Mouse (Mus musculus) urinary bladder, postnatal 14 days (tissue): ENCODE measurements around the gene Ptprcap.

Experiments used
- DNase-seq: peaks from one replicate; pipeline ENCODE4 v3.0.0; 2021; ENCODE audit warnings: low spot score

Ptprcap gene

DNA sequence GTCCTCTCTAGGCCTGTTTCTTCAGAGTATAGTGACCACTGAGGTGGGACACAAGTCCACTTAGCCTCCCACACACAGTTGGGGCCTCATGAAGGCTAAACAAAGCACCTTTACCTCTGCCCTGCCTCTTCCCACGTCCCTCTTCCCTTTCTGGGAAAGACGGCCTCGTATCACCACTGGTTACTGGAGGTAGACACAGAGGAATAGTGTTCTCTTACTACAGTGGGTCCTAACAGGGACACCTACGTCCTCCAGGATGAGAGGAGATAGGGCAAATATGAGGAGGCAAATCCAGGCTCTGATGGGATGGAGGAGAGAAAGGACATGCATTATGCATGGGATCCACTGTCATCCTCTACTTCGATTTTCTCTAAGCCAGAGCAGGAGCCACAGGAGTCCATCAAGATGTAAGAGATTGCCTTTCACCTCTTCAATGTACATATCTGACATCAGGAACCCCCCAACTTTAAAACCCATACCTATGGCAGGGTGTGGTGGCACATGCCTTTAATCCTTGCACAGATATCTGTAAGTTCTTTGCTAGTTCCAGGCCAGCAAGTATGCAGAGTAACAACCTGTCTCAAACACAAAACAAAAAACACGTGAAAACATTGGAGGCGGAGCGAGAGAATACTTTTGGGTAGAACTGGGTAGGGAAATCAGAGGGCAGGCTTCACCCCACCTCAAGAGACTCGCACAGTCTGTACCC lies 5.5 kb upstream of the Ptprcap start:
- no peak for DNase-seq

DNA sequence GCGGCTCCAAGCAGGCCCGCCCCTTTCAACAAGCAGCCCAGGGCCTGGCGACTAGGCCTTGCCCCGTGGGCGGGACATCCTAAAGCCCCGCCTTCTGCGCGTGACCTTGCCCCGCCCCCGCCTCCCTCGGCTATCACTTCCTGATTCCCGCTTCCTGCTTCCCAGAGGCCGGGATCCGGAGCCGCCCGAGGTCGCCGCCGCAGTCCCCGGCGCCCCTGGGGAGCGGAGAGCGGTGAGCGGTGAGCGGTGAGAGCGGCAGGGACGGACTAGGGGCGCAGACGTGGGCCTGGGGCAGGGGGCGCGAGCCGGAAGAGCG lies 5.0 kb upstream of the Ptprcap start, which contains the start of gene Coro1b:
Gene Coro1b, plus strand, starts transcription at position 129 of the 316 bp plus-strand sequence.
- DNase-seq = peak; percentile 97

- no peak for DNase-seq
These were observed 4.6 kb upstream of the Ptprcap start for GRCm38 (mm10) chr19:4148819-4149218.

GRCm38 (mm10) chr19:4149283-4149682 lies 4.1 kb upstream of the Ptprcap start:
- no peak for DNase-seq

- DNase-seq = no peak
These were observed 3.5 kb upstream of the Ptprcap start for GRCm38 (mm10) chr19:4149764-4150461.

- no peak for DNase-seq
These were observed 2.6 kb upstream of the Ptprcap start for GRCm38 (mm10) chr19:4150567-4151487.

DNA sequence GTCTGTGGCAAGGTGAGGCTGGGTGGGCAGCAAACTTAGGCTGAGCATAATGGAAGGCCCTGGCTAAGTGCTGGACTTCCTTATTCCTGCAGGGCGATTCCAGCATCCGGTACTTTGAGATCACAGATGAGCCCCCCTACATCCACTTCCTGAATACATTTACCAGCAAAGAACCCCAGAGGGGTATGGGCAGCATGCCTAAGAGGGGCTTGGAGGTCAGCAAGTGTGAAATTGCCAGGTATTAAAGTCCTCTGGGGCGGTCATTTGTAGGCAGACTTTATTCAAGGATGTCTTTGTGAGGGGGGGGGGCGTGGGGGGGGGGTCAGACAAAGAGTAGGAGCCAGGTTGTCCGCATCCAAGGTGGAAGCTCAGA lies 1.9 kb upstream of the Ptprcap start:
- DNase-seq = no peak

DNA sequence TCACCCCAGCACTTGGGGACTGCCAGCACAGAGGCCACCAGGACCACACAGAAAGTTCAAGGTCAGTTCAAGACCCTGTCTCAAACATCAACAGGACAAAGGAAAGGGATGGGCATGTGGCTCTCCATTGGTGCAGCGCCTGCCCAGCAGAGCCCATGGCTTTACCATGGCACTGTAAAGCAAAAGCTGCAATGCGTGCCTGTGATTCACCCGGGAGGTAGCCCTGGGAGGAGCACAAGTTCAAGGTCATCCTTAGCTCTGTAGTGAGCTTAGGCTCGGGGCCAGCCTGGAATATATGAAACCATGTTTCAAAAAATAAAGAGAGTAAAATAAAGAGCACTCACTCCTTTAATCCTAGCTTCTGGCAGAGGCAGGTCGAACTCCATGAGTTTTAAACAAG lies 1.5 kb upstream of the Ptprcap start:
- no peak for DNase-seq

DNA sequence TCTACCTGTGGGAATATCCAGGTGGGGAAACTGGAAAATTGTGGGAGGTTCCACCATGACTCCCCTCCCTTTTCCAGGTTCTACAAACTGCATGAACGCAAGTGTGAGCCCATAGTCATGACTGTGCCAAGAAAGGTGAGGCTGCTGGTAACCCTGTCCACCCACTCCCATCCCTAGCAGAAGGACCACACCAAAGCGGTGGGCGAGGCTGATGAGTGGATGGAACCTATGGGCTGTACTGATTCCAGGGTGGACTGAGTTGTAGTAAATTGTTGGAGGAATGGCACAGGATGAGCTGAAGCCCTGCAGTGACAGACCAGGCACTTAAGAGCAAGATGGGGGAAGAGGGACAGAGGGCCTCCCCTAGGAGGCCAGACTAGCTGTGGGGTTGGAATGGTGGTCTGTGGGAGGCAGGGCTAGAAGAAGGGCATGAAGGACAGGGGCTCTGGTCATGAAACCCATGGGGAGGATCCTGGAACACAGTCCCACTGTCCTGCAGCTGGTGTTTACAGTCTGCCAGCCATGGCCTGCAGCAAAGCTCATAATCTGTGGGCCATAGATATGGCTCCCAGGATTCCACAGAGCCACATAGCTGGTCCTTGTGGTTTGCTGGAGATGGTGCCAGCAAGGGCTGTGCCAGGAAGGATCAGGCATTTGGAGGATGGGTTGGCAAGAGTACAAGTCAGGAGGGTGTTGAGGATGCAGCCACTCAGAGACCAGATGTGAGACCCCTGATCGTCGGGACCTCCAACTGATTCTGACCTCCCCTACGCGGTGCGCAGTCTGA lies 766 bp upstream of the Ptprcap start:
- no peak for DNase-seq

DNA sequence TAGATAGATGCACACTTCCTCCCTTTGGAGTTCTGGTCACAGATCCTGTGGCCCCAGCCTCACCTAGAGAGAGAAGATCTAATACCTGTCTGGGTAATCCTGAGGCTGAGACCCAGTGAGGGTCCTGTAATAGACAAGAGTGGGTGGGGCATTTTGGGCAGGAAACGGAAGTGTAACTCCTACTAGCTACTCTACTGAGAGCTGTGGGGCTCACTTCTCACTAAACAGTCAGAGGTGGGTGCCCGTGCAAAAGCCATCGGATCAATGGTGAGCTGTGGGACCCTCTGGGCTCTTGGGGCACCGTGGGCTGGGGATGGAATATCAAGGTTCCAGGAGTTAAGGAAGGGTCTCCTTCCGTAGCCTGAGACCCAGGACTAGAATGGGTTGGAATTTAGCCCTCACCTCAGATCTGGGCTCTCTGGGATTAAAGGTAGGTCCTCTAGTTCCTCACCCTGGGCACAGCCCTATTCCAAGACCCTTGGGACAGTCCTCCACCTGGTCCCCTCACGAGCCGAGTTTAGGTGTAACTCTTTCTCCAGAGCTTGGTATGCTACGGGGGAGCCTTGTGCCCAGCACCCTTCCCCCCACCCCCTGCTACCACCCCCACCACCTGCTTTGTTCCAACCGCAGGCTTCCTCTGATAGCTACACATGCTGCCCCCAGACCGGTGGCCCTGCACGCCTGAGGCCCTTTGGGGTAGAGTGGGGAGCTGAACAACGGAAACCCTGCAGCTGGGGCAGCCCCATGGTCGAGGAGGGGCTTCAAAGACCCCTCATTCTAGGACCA lies 1.2 kb downstream of the Ptprcap start:
- DNase-seq = no peak

GRCm38 (mm10) chr19:4155223-4156072 lies 2.0 kb downstream of the Ptprcap start:
- no peak for DNase-seq

DNA sequence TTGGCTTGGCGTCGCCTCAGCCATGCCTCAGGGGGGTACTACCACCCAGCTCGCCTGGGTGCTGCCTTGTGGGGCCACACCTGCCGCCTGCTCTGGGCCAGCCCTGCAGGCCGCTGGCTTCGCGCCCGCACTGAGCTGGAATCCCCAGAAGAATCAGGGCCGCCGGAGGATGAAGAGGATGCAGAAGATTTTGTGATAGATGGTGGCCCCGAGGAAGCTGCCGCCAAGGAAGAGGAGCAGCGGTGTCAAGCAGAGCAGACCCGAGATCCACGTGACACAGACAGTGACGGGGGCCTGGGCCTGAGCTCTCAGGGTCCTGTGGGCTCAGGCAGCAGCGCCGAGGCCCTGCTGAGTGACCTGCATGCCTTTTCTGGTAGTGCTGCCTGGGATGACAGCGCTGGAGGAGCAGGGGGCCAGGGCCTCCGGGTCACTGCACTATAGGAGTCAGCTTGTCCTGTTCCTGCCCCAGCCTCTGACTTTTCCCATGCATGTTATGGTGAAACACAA lies 2.7 kb downstream of the Ptprcap start:
- DNase-seq = no peak

GRCm38 (mm10) chr19:4156771-4157170 lies 3.4 kb downstream of the Ptprcap start:
- no peak for DNase-seq

- no peak for DNase-seq
These were observed 5.6 kb downstream of the Ptprcap start for GRCm38 (mm10) chr19:4159049-4159448.

DNA sequence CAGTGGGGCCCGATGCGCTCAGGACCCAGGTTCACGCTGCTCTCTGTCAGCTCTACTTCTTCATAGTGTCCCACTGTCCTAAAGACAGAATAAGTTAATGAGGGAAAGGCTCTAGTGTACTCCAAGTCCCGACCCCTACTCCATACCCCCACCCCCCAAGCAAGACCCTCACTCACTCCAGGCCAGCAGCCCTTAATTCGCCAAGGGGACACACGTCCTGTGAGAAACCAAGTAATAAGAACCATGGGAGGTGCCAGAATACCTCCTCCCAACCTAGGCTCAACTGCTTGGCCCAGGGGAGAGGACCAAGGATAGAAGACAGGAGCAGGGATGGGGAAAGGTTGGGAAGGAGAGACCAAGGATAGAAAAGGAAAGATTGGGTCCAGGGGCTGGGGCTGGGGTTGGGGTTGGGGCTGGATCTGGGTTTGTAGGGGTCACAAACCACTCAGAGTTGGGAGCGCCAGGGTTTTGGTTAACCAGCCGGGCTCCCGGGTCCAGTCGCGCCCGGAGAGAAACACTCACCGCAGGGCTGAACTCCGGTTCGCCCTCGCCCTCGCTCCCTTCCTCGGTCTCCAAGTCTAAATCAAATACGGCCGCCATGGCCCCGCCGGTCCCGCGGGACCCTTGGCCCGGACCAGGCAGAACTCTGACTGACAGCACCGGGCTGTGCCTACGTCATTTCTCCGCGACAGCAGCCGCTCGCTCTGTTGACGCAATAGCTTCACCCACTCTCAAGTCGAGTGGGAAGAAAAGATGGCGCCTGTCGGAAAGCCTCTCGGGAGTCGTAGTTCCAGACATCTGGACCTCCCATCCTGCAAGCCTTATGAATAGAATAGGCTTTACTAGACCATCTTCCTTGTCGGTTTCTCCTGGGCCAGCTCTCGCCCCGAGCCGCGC lies 9.5 kb downstream of the Ptprcap start, which contains the start of gene Rps6kb2:
Gene Rps6kb2, minus strand, starts transcription at position 709 of the 897 bp plus-strand sequence.
- DNase-seq = peak; percentile 96

- DNase-seq = no peak
These were observed 10.1 kb downstream of the Ptprcap start for GRCm38 (mm10) chr19:4163543-4163887.

GRCm38 (mm10) chr19:4164100-4164499 lies 10.7 kb downstream of the Ptprcap start:
- DNase-seq = no peak

- DNase-seq = no peak
These were observed 11.3 kb downstream of the Ptprcap start for GRCm38 (mm10) chr19:4164721-4165120.
